8 mouse cellular contexts compared by ENCODE assay signal in the genomic region with DNA sequence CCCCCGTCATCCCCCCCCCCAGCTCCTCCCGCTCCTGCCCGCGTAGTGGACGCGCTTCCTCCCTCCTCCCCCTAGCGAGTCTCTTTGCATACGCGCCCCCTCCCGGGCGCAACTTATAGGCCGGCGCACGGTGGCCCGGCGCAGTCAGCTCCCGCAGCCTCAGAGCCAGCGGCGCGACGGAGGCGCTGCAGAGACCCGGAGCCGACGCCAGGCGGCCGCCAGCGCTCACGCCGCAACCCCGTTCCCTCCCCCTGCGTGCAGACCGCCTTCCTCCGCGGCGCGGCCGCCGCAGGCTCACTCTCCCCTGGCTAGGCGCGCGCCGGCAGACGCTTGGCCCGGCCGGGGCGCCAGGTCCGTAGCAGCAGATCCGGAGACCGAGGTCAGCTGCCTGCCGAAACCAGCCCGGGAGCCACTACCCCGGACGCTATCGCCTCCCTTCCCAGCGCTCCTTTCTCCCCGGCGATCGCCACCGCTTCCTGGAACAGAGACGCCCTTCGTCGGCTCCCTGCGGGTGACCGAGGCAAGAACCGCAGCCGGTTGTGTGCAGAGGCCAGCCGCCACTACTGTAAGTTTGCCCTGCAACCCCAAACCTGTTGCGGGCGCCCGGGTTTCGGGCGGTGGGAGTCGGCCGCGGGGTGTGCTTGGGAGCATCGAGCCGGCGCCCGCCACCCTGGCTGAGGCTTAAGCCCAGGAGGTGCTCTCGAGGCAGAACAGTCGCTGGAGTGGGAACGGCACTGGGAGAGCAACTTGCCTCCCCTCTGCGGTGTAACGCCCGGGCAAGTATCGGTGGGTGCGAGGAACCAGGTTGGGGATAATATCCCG. TPM values are rescaled to one million over a fixed set of nuclear protein-coding genes. Genes with fewer than 3 reads are reported as not detected.
DNase-seq lines count a peak whose midpoint lies in the region; ATAC-seq and TF ChIP-seq lines count a peak whose summit lies in the region.

A gene (plus strand): TSS at position 141 of the 822 bp plus-strand sequence.

- peak; percentile 95 for DNase-seq in 3134 (ENCODE audit: extremely low read depth, insufficient read length, low spot score)
- peak; percentile 89 for DNase-seq in adrenal gland, postnatal 25 days
- DNase-seq in heart, adult 18-20 months, result peak; percentile 90 to 96
- peak; percentile 90 for DNase-seq in kidney, adult 18-20 months
- peak; percentile 98 for DNase-seq in midbrain, embryonic 14.5 days
- DNase-seq in spleen, adult 2 months (ENCODE audit: low read depth in 1 of 2, low spot score in 2 of 2), result peak; percentile 79 to 89

- peaks cover 8% of the 10 kb centered on the region for H3K27me3 ChIP-seq in embryonic facial prominence, embryonic 12.5 days
- H3K27me3 ChIP-seq in limb, embryonic 12.5 days, result peaks cover 5% of the 10 kb centered on the region; the same call in 1 of the 2 replicates
- no peaks in the 10 kb centered on the region for H3K27me3 ChIP-seq in midbrain, embryonic 14.5 days (ENCODE audit: control insufficient read depth, insufficient read depth, low read length)
- H3K27me3 ChIP-seq in spleen, adult 2 months (ENCODE audit: control insufficient read depth, insufficient read depth, low read length), result no peaks in the 10 kb centered on the region

- peak within 1 kb of the TSS; percentile 85 for H3K4me3 ChIP-seq in embryonic facial prominence, embryonic 12.5 days
- peak within 1 kb of the TSS; percentile 88 for H3K4me3 ChIP-seq in limb, embryonic 12.5 days (replicated peaks)
- H3K4me3 ChIP-seq in midbrain, embryonic 14.5 days (replicated peaks; ENCODE audit: low read depth, low read length), result peak within 1 kb of the TSS; percentile 86
- H3K4me3 ChIP-seq in spleen, adult 2 months (ENCODE audit: extremely low read depth, insufficient read depth, insufficient read length), result peak within 1 kb of the TSS; percentile 83

- H3K4me1 ChIP-seq in embryonic facial prominence, embryonic 12.5 days, result peaks cover 39% of the 10 kb centered on the region
- H3K4me1 ChIP-seq in limb, embryonic 12.5 days (replicated peaks), result peaks cover 59% of the 10 kb centered on the region
- peaks cover 38% of the 10 kb centered on the region for H3K4me1 ChIP-seq in midbrain, embryonic 14.5 days (ENCODE audit: control insufficient read depth, insufficient read depth, low read length)
- H3K4me1 ChIP-seq in spleen, adult 2 months (ENCODE audit: control insufficient read depth, insufficient read depth, insufficient read length), result no peaks in the 10 kb centered on the region; the same call in 1 of the 2 replicates

- peak within 1 kb of the TSS; percentile 98 for H3K27ac ChIP-seq in embryonic facial prominence, embryonic 12.5 days
- H3K27ac ChIP-seq in limb, embryonic 12.5 days, result peak within 1 kb of the TSS; percentile 93
- peak within 1 kb of the TSS; percentile 94 for H3K27ac ChIP-seq in midbrain, embryonic 14.5 days (replicated peaks; ENCODE audit: low read depth, low read length)
- peak within 1 kb of the TSS; percentile 90 for H3K27ac ChIP-seq in spleen, adult 2 months (ENCODE audit: insufficient read depth, low read length)

- TF ChIP-seq POLR2A in spleen, adult 2 months (IDR thresholded peaks at IDR 0.05; ENCODE audit: low read depth, low read length), result peak; percentile 82

- under 1% methylated on average over 75 of the region's 89 CpGs for WGBS in embryonic facial prominence, embryonic 12.5 days
- WGBS in limb, embryonic 12.5 days, result under 1% methylated on average over 89 of the region's 89 CpGs
- under 1% methylated on average over 82 of the region's 89 CpGs for WGBS in midbrain, embryonic 14.5 days
- WGBS in spleen, adult 2 months, result under 1% methylated on average over 87 of the region's 89 CpGs

- no peaks in the 10 kb centered on the region for H3K9me3 ChIP-seq in embryonic facial prominence, embryonic 12.5 days
- no peaks in the 10 kb centered on the region for H3K9me3 ChIP-seq in limb, embryonic 12.5 days
- H3K9me3 ChIP-seq in midbrain, embryonic 14.5 days (ENCODE audit: control insufficient read depth, low read length), result no peaks in the 10 kb centered on the region

- peak within 1 kb of the TSS; percentile 89 for H3K4me2 ChIP-seq in embryonic facial prominence, embryonic 12.5 days (replicated peaks)
- peak within 1 kb of the TSS; percentile 75 for H3K4me2 ChIP-seq in limb, embryonic 12.5 days
- peak within 1 kb of the TSS; percentile 89 for H3K4me2 ChIP-seq in midbrain, embryonic 14.5 days (ENCODE audit: low read length)

- H3K36me3 ChIP-seq in embryonic facial prominence, embryonic 12.5 days, result peaks cover 15% of the 10 kb centered on the region
- peaks cover 16% of the 10 kb centered on the region for H3K36me3 ChIP-seq in limb, embryonic 12.5 days
- H3K36me3 ChIP-seq in midbrain, embryonic 14.5 days (ENCODE audit: control insufficient read depth, insufficient read depth, low read length), result peaks cover 14% of the 10 kb centered on the region
- peaks cover 2% of the 10 kb centered on the region for H3K36me3 ChIP-seq in spleen, adult 2 months (ENCODE audit: control insufficient read depth, insufficient read depth, low read length)

- ATAC-seq in embryonic facial prominence, embryonic 12.5 days (ENCODE audit: insufficient number of reproducible peaks, insufficient read depth, low FRiP score, low TSS enrichment), result peak; percentile 90
- peak; percentile 91 for ATAC-seq in limb, embryonic 12.5 days (ENCODE audit: insufficient number of reproducible peaks, insufficient read depth, low FRiP score, low TSS enrichment, low read depth)
- peak; percentile 91 for ATAC-seq in midbrain, embryonic 14.5 days (ENCODE audit: low FRiP score, low TSS enrichment)

- peak within 1 kb of the TSS; percentile 94 for H3K9ac ChIP-seq in embryonic facial prominence, embryonic 12.5 days
- peak within 1 kb of the TSS; percentile 91 for H3K9ac ChIP-seq in limb, embryonic 12.5 days (replicated peaks)
- H3K9ac ChIP-seq in midbrain, embryonic 14.5 days (replicated peaks; ENCODE audit: low read length), result peak within 1 kb of the TSS; percentile 89

- peak; percentile 64; the same call in 1 of the 2 replicates for TF ChIP-seq CTCF in spleen, adult 2 months (IDR thresholded peaks at IDR 0.05; ENCODE audit: extremely low read depth, insufficient read depth, insufficient read length, insufficient replicate concordance)

RNA-seq across cellular contexts. Expression of the gene that starts here (rescaled TPM):
- total RNA-seq in adrenal gland, postnatal 25 days (2021), result 5.9 and 6.1 TPM in 2 replicates
- polyA plus RNA-seq in embryonic facial prominence, embryonic 12.5 days (2016; fragmentation: Nextera tagmentation; extraction: Ambion mirVana), result 7.8 and 8.0 TPM in 2 replicates
- total RNA-seq in heart, adult 18-20 months (2021), result 1 to 10 TPM; 7.4 to 8.8 TPM
- 5.8 and 6.8 TPM in 2 replicates for polyA plus RNA-seq in limb, embryonic 12.5 days (2016; fragmentation: Nextera tagmentation; extraction: Ambion mirVana)
- polyA plus RNA-seq in midbrain, embryonic 14.5 days (2014; fragmentation: Nextera tagmentation; extraction: Ambion mirVana), result 94.2 and 99.0 TPM in 2 replicates
- polyA plus RNA-seq in spleen, adult 2 months (2012; rRNA removed), result 4.4 and 5.1 TPM in 2 replicates

Comparison
In these comparisons a context has a peak if more than half of its experiments do, and no peak if none do; other contexts are left out.
1. Peak in every context shown above with its lines: DNase-seq, ATAC-seq, H3K4me3 ChIP-seq and H3K27ac ChIP-seq.
2. RNA of the gene that starts here (polyA plus RNA-seq): 94.2 to 99.0 TPM in midbrain, embryonic 14.5 days; 7.8 to 8.0 TPM in embryonic facial prominence, embryonic 12.5 days, 5.8 to 6.8 TPM in limb, embryonic 12.5 days and 4.4 to 5.1 TPM in spleen, adult 2 months; every median in the first group is over 10 times any median in the second.